Mouse (Mus musculus) T-helper 2 cell (primary cell): Measurements from ENCODE around the gene Sh3pxd2a.

Experiments
- in situ Hi-C: fragments of 300-600 bp; cut with MboI, MseI; formaldehyde crosslinking; loops from one replicate; pipeline ENCODE4 v1.15.1; 2025; ENCODE audit warnings: high pct_unique_total_duplicates

Sh3pxd2a gene

GRCm38 (mm10) chr19:47457711-47458503, 6.3 kb downstream of the Sh3pxd2a start:
- in situ Hi-C loops, result no loop called here

GRCm38 (mm10) chr19:47456021-47456420, 8.2 kb downstream of the Sh3pxd2a start:
- in situ Hi-C loops, result no loop called here

- in situ Hi-C loops, result no loop called here
Observed at GRCm38 (mm10) chr19:47455001-47455755, 9.0 kb downstream of the Sh3pxd2a start.

GRCm38 (mm10) chr19:47454167-47455000, 9.8 kb downstream of the Sh3pxd2a start:
- in situ Hi-C loops, result no loop called here

- in situ Hi-C loops, result no loop called here
Observed at GRCm38 (mm10) chr19:47453352-47453751, 10.8 kb downstream of the Sh3pxd2a start.

- in situ Hi-C loops, result no loop called here
Observed at GRCm38 (mm10) chr19:47452682-47453081, 11.5 kb downstream of the Sh3pxd2a start.

GRCm38 (mm10) chr19:47452211-47452610, 12.0 kb downstream of the Sh3pxd2a start:
- in situ Hi-C loops, result no loop called here

GRCm38 (mm10) chr19:47451476-47452113, 12.6 kb downstream of the Sh3pxd2a start:
- in situ Hi-C loops, result no loop called here

- in situ Hi-C loops, result no loop called here
Observed at GRCm38 (mm10) chr19:47450261-47451137, 13.7 kb downstream of the Sh3pxd2a start.

- in situ Hi-C loops, result no loop called here
Observed at GRCm38 (mm10) chr19:47449513-47450227, 14.5 kb downstream of the Sh3pxd2a start.

- in situ Hi-C loops, result no loop called here
Observed at GRCm38 (mm10) chr19:47448618-47449151, 15.5 kb downstream of the Sh3pxd2a start.

- in situ Hi-C loops, result no loop called here
Observed at GRCm38 (mm10) chr19:47446841-47447365, 17.3 kb downstream of the Sh3pxd2a start.

GRCm38 (mm10) chr19:47446130-47446529, 18.1 kb downstream of the Sh3pxd2a start:
- in situ Hi-C loops, result no loop called here

GRCm38 (mm10) chr19:47445726-47446125, 18.5 kb downstream of the Sh3pxd2a start:
- in situ Hi-C loops, result no loop called here

- in situ Hi-C loops, result no loop called here
Observed at GRCm38 (mm10) chr19:47444488-47444887, 19.7 kb downstream of the Sh3pxd2a start.

GRCm38 (mm10) chr19:47442294-47442627, 21.9 kb downstream of the Sh3pxd2a start:
- in situ Hi-C loops, result no loop called here

GRCm38 (mm10) chr19:47441541-47442293, 22.5 kb downstream of the Sh3pxd2a start:
- in situ Hi-C loops, result no loop called here

- in situ Hi-C loops, result no loop called here
Observed at GRCm38 (mm10) chr19:47440967-47441366, 23.2 kb downstream of the Sh3pxd2a start.

- in situ Hi-C loops, result no loop called here
Observed at GRCm38 (mm10) chr19:47440435-47440803, 23.8 kb downstream of the Sh3pxd2a start.
